Comparison of ENCODE assay signal across 8 mouse cellular contexts in the genomic region with DNA sequence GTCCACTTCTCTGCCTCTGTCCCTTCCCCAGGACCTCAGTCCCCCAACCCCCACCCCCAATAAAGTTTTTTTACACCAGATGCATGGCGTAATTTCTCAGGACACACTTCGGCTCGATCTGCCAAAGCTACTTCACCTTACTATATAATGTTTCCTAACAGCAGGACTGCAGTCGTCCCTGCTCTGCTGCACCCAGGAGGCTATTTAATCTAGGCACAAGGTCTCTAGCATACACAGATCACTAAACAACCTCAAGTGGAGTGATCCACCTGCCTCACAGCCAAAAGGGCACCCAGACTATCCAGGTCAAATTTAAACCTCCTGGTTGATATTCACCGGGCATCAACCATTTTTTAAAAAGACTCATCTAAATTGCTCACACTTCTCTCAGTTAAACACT. TPM values are rescaled to one million over a fixed set of nuclear protein-coding genes. Genes with fewer than 3 reads are reported as not detected.
A peak's percentile ranks its signal among the peaks of the same experiment; 100 is the strongest.
DNase-seq lines count a peak whose midpoint lies in the region; ATAC-seq and TF ChIP-seq lines count a peak whose summit lies in the region.

No protein-coding gene starts in this region.

- no peak for ATAC-seq in heart, embryonic 11.5 days (replicated peaks; ENCODE audit: insufficient number of reproducible peaks, low FRiP score, low TSS enrichment)
- ATAC-seq in forebrain, embryonic 14.5 days: no peak
- no peak for ATAC-seq in liver, embryonic 15.5 days (ENCODE audit: insufficient read depth)

- no peaks in the 10 kb centered on the region for H3K4me1 ChIP-seq in heart, embryonic 11.5 days (ENCODE audit: control insufficient read depth, insufficient read depth, low read length)
- H3K4me1 ChIP-seq in ES-E14 (ENCODE audit: control insufficient read depth in 2 of 2, insufficient read depth in 2 of 2, low read length in 2 of 2, poor library complexity in 1 of 2): peaks cover 0 to 4% of the 10 kb centered on the region in 2 experiments; a peak in 1 of 4 replicates
- no peaks in the 10 kb centered on the region for H3K4me1 ChIP-seq in forebrain, embryonic 14.5 days (ENCODE audit: control insufficient read depth, insufficient read depth, low read length)
- peaks cover 25% of the 10 kb centered on the region for H3K4me1 ChIP-seq in liver, embryonic 15.5 days (replicated peaks)

- H3K4me2 ChIP-seq in heart, embryonic 11.5 days: peak overlapping the region; percentile 85
- peak overlapping the region; percentile 68 for H3K4me2 ChIP-seq in forebrain, embryonic 14.5 days (ENCODE audit: low read length)
- H3K4me2 ChIP-seq in liver, embryonic 15.5 days: peak overlapping the region; percentile 82

- H3K36me3 ChIP-seq in heart, embryonic 11.5 days (ENCODE audit: control insufficient read depth, insufficient read depth, low read length): no peaks in the 10 kb centered on the region
- H3K36me3 ChIP-seq in ES-E14 (ENCODE audit: control insufficient read depth, insufficient read depth, low read length, poor library complexity, severe bottlenecking): no peaks in the 10 kb centered on the region
- H3K36me3 ChIP-seq in forebrain, embryonic 14.5 days (ENCODE audit: control insufficient read depth, insufficient read depth, low read length): no peaks in the 10 kb centered on the region
- H3K36me3 ChIP-seq in liver, embryonic 15.5 days (replicated peaks): peaks cover 3% of the 10 kb centered on the region; the same call in 1 of the 2 replicates

- H3K9ac ChIP-seq in heart, embryonic 11.5 days (ENCODE audit: low read depth, low read length): peak overlapping the region; percentile 78
- peak overlapping the region; percentile 71; the same call in 1 of the 2 replicates for H3K9ac ChIP-seq in ES-E14 (ENCODE audit: insufficient read depth, low read depth, low read length, poor library complexity, severe bottlenecking)
- H3K9ac ChIP-seq in forebrain, embryonic 14.5 days (ENCODE audit: low read length): peak overlapping the region; percentile 62
- peak overlapping the region; percentile 66 for H3K9ac ChIP-seq in liver, embryonic 15.5 days

- intact Hi-C loops in left cerebral cortex, postnatal 10 days (cut with DNase I): no loop called here

- no peak for DNase-seq in heart, adult 18-20 months
- no peak for DNase-seq in ES-E14 (ENCODE audit: low read depth, low spot score)
- DNase-seq in forebrain, embryonic 14.5 days (ENCODE audit: low spot score): no peak
- no peak for DNase-seq in Muller cell, postnatal 12 days (ENCODE audit: inconsistent ontology term)
- no peak for DNase-seq in MN1 (ENCODE audit: low spot score)
- DNase-seq in left cerebral cortex, postnatal 10 days (ENCODE audit: extremely low spot score in 1 of 2, low spot score in 2 of 2): no peak

- in situ Hi-C loops in ES-E14 (cut with MboI; ENCODE audit: low sequenced_read_pairs in 2 of 2, unreplicated experiment in 2 of 2): no loop called here

- peak overlapping the region; percentile 51 for H3K4me3 ChIP-seq in heart, embryonic 11.5 days (ENCODE audit: low read depth, low read length)
- H3K4me3 ChIP-seq in ES-E14 (ENCODE audit: insufficient read depth in 1 of 2, low read depth in 1 of 2, low read length in 2 of 2, poor library complexity in 1 of 2, severe bottlenecking in 1 of 2): peak overlapping the region; percentile 84 to 97
- H3K4me3 ChIP-seq in forebrain, embryonic 14.5 days (ENCODE audit: low read depth, low read length): peak overlapping the region; percentile 38
- peak overlapping the region; percentile 67 for H3K4me3 ChIP-seq in liver, embryonic 15.5 days (replicated peaks)

- no peaks in the 10 kb centered on the region for H3K27me3 ChIP-seq in heart, embryonic 11.5 days (ENCODE audit: control insufficient read depth, insufficient read depth, low read length)
- H3K27me3 ChIP-seq in forebrain, embryonic 14.5 days (replicated peaks; ENCODE audit: control insufficient read depth, insufficient read depth, low read length): no peaks in the 10 kb centered on the region
- H3K27me3 ChIP-seq in liver, embryonic 15.5 days: no peaks in the 10 kb centered on the region

- no peaks in the 10 kb centered on the region for H3K9me3 ChIP-seq in heart, embryonic 11.5 days (replicated peaks; ENCODE audit: control insufficient read depth, low read length)
- H3K9me3 ChIP-seq in ES-E14 (ENCODE audit: control insufficient read depth, insufficient read depth, low read depth, low read length): no peaks in the 10 kb centered on the region
- no peaks in the 10 kb centered on the region for H3K9me3 ChIP-seq in forebrain, embryonic 14.5 days (replicated peaks; ENCODE audit: control insufficient read depth, low read length)
- no peaks in the 10 kb centered on the region for H3K9me3 ChIP-seq in liver, embryonic 15.5 days (replicated peaks)

- WGBS in heart, embryonic 11.5 days (ENCODE audit: insufficient replicate concordance): 37% methylated on average over 5 of the region's 5 CpGs
- 30% methylated on average over 5 of the region's 5 CpGs for WGBS in forebrain, embryonic 14.5 days
- WGBS in liver, embryonic 15.5 days (ENCODE audit: insufficient replicate concordance): 30% methylated on average over 5 of the region's 5 CpGs

- H3K27ac ChIP-seq in heart, embryonic 11.5 days (ENCODE audit: low read depth, low read length): peak overlapping the region; percentile 90
- no peak overlapping the region for H3K27ac ChIP-seq in ES-E14 (ENCODE audit: insufficient read depth, low read depth, low read length, poor library complexity, severe bottlenecking)
- peak overlapping the region; percentile 82; the same call in 1 of the 2 replicates for H3K27ac ChIP-seq in forebrain, embryonic 14.5 days (ENCODE audit: low read depth, low read length)
- H3K27ac ChIP-seq in liver, embryonic 15.5 days (replicated peaks): peak overlapping the region; percentile 93

TF ChIP-seq in ES-E14, 5 proteins besides CTCF, POLR2A, EP300 and RAD21:
- no peak for TF ChIP-seq ZNF384 (IDR thresholded peaks at IDR 0.05; ENCODE audit: low read depth, low read length)
- no peak for TF ChIP-seq ZC3H11A (IDR thresholded peaks at IDR 0.05; ENCODE audit: borderline replicate concordance, low read depth, low read length)
- no peak for TF ChIP-seq HCFC1 (IDR thresholded peaks at IDR 0.05; ENCODE audit: borderline replicate concordance, insufficient read depth, low read length)
- no peak for TF ChIP-seq CHD2 (IDR thresholded peaks at IDR 0.05; ENCODE audit: low read depth, low read length)
- TF ChIP-seq MAFK (IDR thresholded peaks at IDR 0.05; ENCODE audit: insufficient read depth, low read depth, low read length): no peak

RNA-seq across cellular contexts. Expression of gene Zfp119b, which starts 3.6 kb away (rescaled TPM):
- polyA plus RNA-seq in heart, embryonic 11.5 days (2014; fragmentation: Nextera tagmentation; extraction: Ambion mirVana): 3.6 and 4.1 TPM in 2 replicates
- total RNA-seq in heart, adult 18-20 months (2021): 1 to 10 TPM; 2.4 TPM
- total RNA-seq in ES-E14 (2012; rRNA removed): 3.9 and 4.6 TPM in 2 replicates
- 9.8 and 10.3 TPM in 2 replicates for polyA plus RNA-seq in forebrain, embryonic 14.5 days (2014; fragmentation: Nextera tagmentation; extraction: Ambion mirVana)
- polyA plus RNA-seq in liver, embryonic 15.5 days (2015; fragmentation: Nextera tagmentation; extraction: Ambion mirVana): 2.3 and 2.8 TPM in 2 replicates
- 1 to 10 TPM; 3.2 to 5.3 TPM for total RNA-seq in left cerebral cortex, postnatal 10 days (2021)

RNA-seq across cellular contexts. Expression of gene Ebi3, which starts 6.7 kb away (rescaled TPM):
- polyA plus RNA-seq in heart, embryonic 11.5 days (2014; fragmentation: Nextera tagmentation; extraction: Ambion mirVana): 0.19 and 0.20 TPM in 2 replicates
- total RNA-seq in heart, adult 18-20 months (2021): 1 to 10 TPM in 1 of 2 experiments, under 1 TPM in 1; 0.69 to 1.1 TPM
- 0.49 and 0.74 TPM in 2 replicates for total RNA-seq in ES-E14 (2012; rRNA removed)
- polyA plus RNA-seq in forebrain, embryonic 14.5 days (2014; fragmentation: Nextera tagmentation; extraction: Ambion mirVana): 2.6 and 3.8 TPM in 2 replicates
- 9.2 and 10.0 TPM in 2 replicates for polyA plus RNA-seq in liver, embryonic 15.5 days (2015; fragmentation: Nextera tagmentation; extraction: Ambion mirVana)
- total RNA-seq in left cerebral cortex, postnatal 10 days (2021): 1 to 10 TPM; 2.8 to 4.2 TPM

RNA-seq across cellular contexts. Expression of gene Yju2, which starts 13.2 kb away (rescaled TPM):
- 15.5 and 18.1 TPM in 2 replicates for polyA plus RNA-seq in heart, embryonic 11.5 days (2014; fragmentation: Nextera tagmentation; extraction: Ambion mirVana)
- total RNA-seq in heart, adult 18-20 months (2021): 1 to 10 TPM; 7.5 to 8.6 TPM
- 14.0 and 14.7 TPM in 2 replicates for total RNA-seq in ES-E14 (2012; rRNA removed)
- polyA plus RNA-seq in forebrain, embryonic 14.5 days (2014; fragmentation: Nextera tagmentation; extraction: Ambion mirVana): 25.4 and 26.1 TPM in 2 replicates
- polyA plus RNA-seq in liver, embryonic 15.5 days (2015; fragmentation: Nextera tagmentation; extraction: Ambion mirVana): 7.2 and 9.7 TPM in 2 replicates
- 10 to 100 TPM; 12.7 to 16.5 TPM for total RNA-seq in left cerebral cortex, postnatal 10 days (2021)

RNA-seq across cellular contexts. Expression of gene Shd, which starts 24.6 kb away (rescaled TPM):
- 10.8 and 11.9 TPM in 2 replicates for polyA plus RNA-seq in heart, embryonic 11.5 days (2014; fragmentation: Nextera tagmentation; extraction: Ambion mirVana)
- total RNA-seq in heart, adult 18-20 months (2021): 1 to 10 TPM; 1.1 to 1.9 TPM
- 1.5 and 2.4 TPM in 2 replicates for total RNA-seq in ES-E14 (2012; rRNA removed)
- 109 and 111 TPM in 2 replicates for polyA plus RNA-seq in forebrain, embryonic 14.5 days (2014; fragmentation: Nextera tagmentation; extraction: Ambion mirVana)
- 0.18 and 0.32 TPM in 2 replicates for polyA plus RNA-seq in liver, embryonic 15.5 days (2015; fragmentation: Nextera tagmentation; extraction: Ambion mirVana)
- total RNA-seq in left cerebral cortex, postnatal 10 days (2021): 10 to 100 TPM; 50.3 to 57.4 TPM

RNA-seq across cellular contexts. Expression of gene Fsd1, which starts 40.6 kb away (rescaled TPM):
- polyA plus RNA-seq in heart, embryonic 11.5 days (2014; fragmentation: Nextera tagmentation; extraction: Ambion mirVana): 5.0 and 5.2 TPM in 2 replicates
- not detected for total RNA-seq in heart, adult 18-20 months (2021)
- 24.2 and 50.7 TPM in 2 replicates for total RNA-seq in ES-E14 (2012; rRNA removed)
- polyA plus RNA-seq in forebrain, embryonic 14.5 days (2014; fragmentation: Nextera tagmentation; extraction: Ambion mirVana): 106 and 121 TPM in 2 replicates
- 0.13 and 0.50 TPM in 2 replicates for polyA plus RNA-seq in liver, embryonic 15.5 days (2015; fragmentation: Nextera tagmentation; extraction: Ambion mirVana)
- 100 to 1,000 TPM in 1 of 2 experiments, 10 to 100 TPM in 1; 99.7 to 111 TPM for total RNA-seq in left cerebral cortex, postnatal 10 days (2021)

Comparison
In these comparisons a context has a peak if more than half of its experiments do, and no peak if none do; other contexts are left out.
1. H3K4me3 ChIP-seq: peak in every context shown above with its lines; median percentile 90 in ES-E14; 67 in liver, embryonic 15.5 days; 51 in heart, embryonic 11.5 days; 38 in forebrain, embryonic 14.5 days.